Mouse (Mus musculus) monocyte, adult 5-6 weeks (primary cell): ENCODE data around the gene Cntnap1. TPM values are rescaled to one million over a fixed set of nuclear protein-coding genes. Genes with fewer than 3 reads are reported as not detected.
"Not testable (repeated sequence)": the region's sequence is repeated elsewhere in the genome, so short reads cannot be mapped to it uniquely, and the experiment has no call there.

Experiments
- ATAC-seq: fragments of 153-309, 156-312 bp; replicated peaks from 2 replicates; pipeline ENCODE4 v1.8.0; 2017; ENCODE audit warnings: mild to moderate bottlenecking; ENCODE audit not compliant: low TSS enrichment, insufficient number of reproducible peaks, severe bottlenecking, poor library complexity, low FRiP score
- total RNA-seq: library from RNA; stranded (forward); fragments of 200-1000, 200-491, 200-594 nt; gene quantifications from 3 replicates; pipeline ENCODE4 v1.2.3, GENCODE M21; 2017

Gene Cntnap1
- 0.21 to 0.95 TPM (median 0.68 TPM) in 3 replicates for total RNA-seq

DNA sequence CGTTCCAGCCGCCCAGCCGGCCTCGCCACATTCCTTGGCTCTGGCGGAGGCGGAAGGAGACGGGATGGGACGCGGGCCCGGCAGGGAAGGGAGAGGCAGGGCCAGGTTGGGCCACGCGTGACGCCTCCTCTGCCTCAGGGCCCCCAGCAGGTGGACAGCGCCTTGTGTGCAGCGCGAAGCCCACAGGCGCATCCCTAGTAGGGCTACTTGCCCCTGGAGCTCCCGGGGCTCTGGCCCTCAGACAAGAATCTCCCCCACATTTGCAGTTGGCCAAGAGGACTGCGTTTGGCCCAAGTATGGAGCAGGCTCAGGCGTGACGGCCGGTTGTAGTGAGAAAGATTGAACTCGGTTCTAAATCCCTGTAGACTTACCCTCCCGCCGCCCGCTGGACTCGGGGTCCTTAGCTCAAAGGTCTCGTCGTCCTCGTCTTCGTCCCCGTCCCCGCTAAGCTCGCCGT is at the start of gene Cntnap1:
Cntnap1 (plus strand) TSS at position 170 of the 457 bp plus-strand sequence.
- ATAC-seq, result no peak

DNA sequence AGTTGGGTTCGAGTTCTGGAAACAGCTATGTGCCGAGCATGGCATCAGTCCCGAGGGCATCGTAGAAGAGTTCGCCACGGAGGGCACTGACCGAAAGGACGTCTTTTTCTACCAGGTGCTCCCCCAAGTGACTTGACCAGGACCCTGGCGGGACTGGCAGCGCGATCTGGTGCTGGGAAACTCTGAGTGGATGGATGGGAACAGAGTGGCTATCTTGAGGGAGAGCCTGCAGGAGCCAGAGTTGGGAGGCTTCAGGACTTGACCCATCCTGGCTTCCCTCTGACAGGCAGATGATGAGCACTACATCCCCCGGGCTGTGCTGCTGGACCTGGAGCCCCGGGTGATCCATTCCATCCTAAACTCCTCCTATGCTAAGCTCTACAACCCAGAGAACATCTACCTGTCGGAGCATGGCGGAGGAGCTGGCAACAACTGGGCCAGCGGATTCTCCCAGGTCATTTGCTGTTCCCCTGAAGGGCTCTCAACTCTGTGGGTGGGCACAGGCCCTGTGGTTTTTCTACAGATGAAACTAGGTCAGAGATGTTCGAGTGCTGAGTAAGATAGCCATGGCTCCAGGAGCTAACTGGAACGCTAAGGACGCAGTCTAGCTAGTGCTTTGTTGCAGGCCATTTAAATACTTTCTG is 49.7 kb upstream of the Cntnap1 start:
- no peak for ATAC-seq

DNA sequence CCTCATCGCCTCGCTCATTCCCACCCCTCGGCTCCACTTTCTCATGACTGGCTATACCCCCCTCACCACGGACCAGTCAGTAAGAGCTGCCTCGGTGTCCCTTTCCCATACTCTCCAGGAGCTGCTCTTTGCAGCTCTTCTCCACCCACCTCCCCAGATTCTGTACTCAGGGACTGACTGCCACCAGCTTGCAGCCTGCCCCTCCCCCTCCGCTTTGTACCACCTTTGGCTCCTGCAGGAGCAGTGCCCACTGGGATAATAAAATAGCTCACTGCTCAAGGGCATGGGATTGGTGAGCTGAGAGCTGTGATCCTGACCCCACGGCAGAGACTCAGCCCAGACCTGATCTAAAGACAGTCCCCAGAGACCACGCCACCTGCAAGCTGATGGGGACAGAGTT is 45.8 kb upstream of the Cntnap1 start:
- not testable (repeated sequence) for ATAC-seq

DNA sequence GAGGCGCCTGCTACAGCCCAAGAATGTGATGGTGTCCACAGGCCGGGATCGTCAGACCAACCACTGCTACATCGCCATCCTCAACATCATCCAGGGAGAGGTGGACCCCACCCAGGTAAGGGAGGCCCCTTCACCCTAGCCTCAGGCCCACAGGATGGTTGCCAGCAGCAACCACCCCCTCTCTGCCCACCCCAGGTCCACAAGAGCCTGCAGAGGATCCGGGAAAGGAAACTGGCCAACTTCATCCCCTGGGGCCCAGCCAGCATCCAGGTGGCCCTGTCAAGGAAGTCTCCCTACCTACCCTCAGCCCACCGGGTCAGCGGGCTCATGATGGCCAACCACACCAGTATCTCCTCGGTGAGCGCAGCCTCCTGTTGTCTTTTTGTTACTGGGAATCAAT is 45.3 kb upstream of the Cntnap1 start:
- ATAC-seq, result not testable (repeated sequence)

DNA sequence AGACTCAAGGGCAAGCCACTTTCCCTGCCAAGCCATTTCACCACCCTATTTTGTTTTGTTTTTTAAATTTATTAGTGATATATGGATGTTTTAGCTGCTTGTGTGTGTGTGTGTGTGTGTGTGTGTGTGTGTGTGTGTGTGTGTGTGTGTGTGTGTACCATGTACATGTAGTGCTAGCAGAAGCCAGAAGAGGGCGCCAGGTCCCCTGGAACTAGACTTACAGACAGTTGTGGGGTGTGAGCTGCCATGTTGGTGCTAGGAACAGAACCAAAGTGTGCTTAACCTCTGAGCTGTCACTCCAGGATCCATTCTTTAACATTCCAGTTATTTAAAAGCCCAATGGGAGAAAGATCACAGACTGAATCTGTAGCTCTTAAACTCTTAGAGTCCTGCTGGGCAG is 43.2 kb upstream of the Cntnap1 start:
- no peak for ATAC-seq

DNA sequence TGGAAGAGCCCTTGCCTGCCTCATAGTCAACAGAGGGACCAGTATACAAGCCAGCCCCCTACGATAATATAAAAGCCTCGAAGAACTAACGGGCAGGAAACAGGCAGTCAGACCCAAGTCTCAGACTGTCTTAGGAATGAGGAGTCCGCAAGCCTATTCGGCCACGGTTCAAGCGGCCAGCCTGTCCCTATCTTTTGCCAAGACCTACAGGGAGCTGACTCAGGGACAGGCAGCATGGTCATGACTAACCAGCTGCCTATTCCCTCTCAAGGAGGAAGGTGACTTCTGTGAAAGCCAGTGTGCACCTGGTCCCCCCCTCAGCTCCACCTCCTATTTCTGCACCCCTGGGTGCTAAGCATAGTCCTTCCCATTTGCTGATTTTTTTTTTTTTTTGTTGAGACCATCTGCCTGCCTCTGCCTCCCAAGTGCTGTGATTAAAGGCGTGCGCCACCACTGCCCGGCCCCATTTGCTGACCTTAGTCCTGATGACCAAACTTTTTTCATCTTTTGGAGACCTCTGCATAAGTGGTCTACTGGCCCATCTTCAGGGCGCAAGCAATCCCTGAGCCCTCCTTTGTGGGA is 41.2 kb upstream of the Cntnap1 start:
- no peak for ATAC-seq

DNA sequence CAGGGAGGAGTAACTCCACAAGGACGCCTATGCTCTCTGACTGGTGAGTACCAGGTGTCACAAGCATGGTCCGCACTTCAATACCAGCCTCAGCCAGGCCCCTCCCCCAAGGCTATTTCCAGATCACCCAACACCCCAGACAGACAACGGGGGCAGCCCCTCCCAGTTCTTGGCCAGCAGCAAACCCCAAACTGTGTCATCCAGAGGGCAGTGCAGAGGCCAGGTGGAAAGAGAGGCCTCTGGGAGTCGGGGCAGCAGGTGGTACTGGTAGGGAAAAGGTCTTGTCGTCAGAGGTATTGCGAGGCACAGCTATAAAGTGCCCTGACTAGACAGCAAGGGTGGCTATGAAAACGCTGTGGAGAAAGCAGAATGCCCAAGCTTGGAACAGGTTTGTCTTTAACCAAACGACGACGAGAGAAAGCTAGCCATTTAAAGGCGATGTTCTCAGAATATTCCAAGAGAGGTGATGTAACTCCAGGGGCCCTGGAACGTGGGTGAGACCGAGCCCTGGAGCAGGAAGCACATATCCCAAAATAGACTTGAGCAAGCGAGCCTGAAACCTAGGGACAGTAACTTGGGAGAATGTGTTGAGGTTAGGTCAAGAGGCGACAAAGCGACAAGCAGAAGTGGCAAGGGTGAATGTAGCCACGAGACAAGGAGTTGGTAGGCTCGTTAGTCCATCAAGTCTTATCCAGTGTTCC is 40.1 kb upstream of the Cntnap1 start:
- ATAC-seq, result no peak

DNA sequence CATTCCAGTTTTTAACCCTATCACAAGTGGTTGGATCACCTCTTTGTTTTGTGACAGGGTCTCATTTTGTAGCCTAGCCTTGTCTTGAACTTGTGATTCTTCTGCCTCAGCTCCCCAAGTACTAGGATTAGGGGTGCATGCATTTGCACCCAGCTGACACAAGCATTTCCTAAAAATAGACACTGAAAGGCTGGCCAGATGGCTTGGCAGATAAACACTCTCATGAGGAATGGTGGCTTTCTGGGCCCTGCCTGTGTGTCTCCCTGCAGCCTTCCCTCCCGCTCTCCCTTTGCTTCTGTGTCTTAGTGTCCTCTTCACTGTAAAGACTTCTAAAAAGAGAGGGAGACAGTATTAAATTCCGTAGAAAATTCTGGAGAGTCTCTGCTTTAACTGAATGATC is 39.1 kb upstream of the Cntnap1 start:
- no peak for ATAC-seq

DNA sequence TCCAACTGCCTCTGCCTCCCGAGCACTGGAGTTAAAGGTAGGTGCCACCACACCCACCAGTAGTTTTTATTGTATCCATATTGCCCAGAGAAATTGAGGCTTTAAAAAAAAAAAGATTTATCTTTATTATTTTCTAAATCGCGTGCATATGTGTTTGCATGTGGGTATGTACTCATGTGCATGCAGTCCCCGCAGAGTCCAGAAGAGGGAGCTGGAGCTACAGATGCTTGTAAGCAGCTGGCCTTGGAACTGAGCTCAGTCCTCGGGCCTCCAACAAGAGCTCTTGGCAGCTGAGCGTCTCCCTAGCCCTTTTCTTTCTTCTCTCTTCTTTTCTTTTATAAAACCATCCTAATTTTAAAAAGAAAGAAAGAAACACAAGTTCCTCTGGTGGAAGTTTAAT is 38.6 kb upstream of the Cntnap1 start:
- no peak for ATAC-seq

DNA sequence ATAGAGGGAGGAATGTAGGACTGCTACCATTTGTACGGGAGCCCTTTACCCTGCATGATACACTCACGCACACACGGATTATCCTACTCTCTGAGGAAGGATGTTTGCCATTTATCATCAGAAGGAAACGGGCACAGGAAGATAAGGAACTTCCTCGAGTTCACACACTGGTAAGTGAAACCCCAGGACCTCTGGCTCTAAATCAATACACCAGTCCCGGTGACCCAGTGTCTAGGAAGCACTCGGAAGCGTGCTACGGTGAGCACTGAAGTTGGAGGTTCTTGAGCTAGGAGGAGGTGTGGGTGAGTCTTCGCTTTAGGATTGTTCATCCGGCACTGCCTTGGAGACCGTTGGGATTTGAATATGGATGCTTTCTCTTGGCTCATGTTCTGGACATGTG is 37.3 kb upstream of the Cntnap1 start:
- ATAC-seq, result no peak

DNA sequence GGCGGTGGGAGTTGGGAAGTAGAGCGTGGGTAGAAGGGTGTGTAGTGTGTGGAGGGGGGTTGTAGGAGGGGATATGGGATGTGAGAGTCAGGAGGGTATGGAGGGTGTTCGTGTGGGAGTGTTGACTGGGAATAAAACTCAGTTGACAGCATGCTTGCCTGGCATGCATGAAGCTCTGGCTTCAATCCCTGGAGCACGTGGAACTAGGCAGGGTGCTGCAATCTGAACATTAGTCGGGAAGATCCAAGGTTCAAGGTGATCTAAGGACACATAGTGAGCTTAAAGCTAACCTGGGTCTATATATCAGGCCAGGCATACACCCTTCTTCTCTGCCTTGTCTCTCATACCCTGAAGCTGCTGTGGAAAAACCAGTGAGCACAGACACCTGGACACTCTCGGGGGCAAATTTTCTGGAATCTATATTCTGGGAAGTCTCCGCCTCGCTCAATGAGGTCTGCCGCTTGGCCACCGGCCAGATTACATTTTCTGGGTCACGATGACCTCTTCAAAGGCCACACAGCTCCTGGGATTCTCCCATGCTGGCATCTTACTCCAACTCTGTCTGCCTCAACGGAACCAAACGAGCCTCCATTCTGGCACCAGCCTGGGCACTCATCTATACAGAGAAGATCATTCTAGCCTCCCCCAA is 36.0 kb upstream of the Cntnap1 start:
- ATAC-seq, result no peak

DNA sequence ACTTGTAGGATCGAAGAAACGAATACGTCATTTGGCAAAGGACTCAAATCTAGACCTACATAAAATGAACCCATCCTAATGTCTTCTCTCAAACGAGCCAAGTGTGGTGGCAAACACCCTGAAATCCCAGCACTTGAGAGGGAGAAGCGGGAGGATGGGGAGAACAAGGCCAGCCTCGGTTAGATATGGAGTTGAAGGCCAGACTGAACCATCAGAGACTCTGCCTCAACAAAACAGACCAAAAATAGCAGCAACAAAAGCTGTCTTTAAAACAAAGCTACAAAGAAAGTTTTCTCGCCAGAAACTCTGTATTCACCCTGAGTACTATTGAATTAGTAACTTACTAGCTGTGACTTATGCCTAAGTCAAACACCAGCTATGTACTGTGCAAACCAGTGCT is 33.3 kb upstream of the Cntnap1 start:
- ATAC-seq, result no peak

DNA sequence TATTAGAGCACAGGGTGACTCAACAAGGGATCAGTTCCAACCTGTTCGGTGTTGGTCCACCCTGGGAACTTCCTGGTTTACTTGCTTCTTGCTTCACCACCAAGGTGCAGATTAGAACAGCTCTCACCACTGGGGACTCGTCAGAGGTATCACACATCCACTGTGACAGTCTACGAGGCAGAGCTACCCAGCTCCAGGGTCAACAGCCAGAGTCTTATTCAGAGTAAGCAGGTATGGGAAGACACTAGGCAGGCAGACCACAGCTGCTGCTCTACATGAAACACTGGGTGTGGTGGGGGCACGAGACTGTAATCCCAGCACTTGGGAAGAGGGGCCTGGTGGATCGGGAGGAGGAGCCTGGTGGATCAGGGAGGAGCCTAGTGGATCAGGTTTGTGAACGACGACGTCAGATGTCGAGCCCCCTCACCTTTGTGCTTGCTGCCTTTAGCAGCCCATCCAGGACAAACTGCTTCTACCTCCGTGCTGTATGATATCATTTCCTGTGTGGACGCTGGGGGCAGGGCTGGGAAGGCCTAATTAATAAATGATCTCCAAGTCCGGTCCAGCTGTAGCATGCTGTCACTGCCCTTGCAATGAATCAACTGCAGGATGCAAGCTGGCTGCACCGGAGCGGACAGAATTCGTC is 31.7 kb upstream of the Cntnap1 start:
- peak; percentile 33; the same call in 1 of the 2 replicates for ATAC-seq

DNA sequence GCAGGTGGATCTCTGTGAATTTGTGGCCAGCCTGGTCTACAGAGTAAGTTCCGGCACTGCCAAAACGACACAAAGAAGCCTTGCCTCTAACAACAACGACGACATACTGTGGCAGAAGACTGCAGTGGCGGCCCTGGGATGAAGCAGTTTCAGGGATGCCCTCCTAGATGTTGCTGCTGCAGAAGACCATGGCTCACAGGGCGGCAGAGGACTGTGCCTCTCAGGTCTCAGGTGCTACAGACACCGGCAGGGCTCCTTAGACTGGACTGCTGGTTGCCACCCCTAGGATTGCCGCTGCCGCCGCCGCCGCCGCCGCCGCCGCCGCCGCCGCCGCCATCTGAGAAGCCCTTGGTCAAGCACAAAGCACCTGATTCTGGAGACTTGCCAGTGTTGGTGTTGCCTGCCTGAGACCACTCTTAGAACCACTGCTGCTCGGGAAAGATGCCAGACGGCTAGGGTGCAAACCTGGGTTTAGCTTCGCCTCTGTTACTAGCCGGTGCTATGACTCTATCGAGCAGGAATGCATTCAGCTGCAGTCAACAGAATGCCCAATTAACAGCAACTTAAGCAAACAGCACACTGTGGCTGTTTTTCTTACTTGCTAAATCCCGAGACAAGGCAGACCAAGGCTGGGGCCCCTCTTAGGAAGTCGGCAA is 30.0 kb upstream of the Cntnap1 start:
- no peak for ATAC-seq

DNA sequence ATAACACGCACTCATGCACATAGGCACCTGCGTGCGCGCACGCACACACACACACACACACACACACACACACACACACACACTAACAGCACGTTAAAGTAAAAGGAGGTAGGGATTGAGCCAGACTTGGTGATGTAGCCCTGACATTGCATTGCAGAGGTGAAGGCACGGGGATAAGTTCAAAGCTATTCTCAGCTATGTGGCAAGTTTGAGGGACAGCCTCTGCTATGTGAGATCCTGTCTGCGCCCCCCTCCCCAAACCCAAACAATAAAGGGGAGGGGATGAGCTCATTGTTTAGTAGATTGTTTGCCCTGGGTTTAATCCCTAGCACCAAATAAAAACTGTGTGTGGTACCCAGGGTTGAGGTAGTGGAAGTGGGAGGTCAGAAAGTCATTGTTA is 29.2 kb upstream of the Cntnap1 start:
- ATAC-seq, result no peak

DNA sequence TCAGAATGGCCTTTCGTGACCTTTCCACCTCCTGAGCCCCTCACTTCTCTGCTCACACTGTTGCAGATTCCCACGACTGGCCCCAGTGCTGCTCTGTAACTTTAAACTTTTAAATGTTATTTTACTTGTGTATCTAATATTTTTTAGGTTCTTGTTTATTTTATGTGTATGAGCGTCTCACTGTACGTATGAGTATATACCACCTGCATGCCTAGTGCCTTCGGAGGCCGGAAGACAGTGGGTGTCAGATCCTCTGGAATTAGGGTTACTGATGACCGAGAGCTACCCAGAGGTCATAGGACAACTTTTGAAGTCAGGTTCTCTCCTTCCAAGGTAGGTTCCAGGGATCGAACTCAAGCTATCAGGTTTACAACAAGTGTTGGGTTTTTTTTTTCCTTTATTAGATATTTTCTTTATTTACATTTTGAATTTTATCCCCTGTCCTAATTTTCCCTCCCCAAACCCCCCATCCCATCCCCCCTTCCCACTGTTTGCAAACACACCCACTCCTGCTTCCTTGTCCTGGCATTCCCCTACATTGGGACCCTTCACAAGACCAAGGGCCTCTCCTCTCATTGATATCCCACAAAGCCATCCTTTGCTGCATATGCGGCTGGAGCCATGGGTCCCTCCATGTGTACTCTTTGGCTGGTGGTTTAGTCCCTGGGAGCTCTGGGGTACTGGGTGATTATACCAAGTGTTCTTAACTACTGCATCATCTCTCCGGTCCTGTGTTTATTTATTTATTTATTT is 27.9 kb upstream of the Cntnap1 start:
- ATAC-seq, result no peak

DNA sequence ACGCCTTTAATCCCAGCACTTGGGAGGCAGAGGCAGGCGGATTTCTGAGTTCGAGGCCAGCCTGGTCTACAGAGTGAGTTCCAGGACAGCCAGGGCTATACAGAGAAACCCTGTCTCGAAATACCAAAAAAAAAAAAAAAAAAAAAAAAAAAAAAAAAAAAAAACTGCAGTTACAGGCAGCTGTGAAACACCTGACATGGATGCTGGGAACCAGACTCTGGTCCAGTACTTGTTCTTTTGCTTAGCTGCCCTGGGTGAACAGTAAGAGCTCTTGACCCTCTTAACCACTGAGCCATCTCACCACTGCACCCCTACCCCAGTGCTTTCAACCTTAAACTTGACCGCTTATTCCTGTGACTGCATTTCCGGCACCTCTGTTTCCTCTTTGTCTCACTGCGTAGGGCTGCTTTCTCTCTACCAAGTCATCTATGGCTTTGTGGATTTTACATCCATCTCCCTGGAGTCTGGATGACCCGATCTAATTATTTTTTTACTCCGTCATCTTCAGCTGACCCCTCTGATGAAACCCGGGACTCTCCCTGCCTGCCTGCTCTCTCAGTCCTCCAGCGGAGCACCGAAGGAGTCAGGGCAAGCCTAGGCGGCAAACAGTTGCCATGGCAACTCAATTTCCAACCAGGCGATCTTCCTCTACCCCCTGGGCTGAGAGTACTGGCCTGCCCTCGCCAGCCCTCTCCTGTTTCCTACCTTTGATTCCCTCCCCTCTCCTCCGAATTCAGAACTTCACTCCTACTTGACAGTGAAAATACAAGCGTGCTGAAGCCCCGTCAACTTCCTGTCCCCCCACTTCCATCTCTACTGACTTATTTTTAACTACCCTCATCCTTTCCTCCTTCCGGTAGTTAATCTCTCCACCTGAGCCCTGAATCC is 26.7 kb upstream of the Cntnap1 start:
- ATAC-seq, result peak; percentile 72
